Mouse (Mus musculus): ENCODE measurements around the gene Siah1b. TPM values are rescaled to one million over a fixed set of nuclear protein-coding genes. Genes with fewer than 3 reads are reported as not detected.

Siah1b gene
- total RNA-seq, 2 experiments from 2014 or later: 5.7 to 5.8 TPM

- intact Hi-C loops (cut with DNase I): no loop called here
- no peak for DNase-seq
Observed at GRCm38 (mm10) chrX:164038882-164039281, 37.4 kb downstream of the Siah1b start.

GRCm38 (mm10) chrX:164035931-164036330 is 40.4 kb downstream of the Siah1b start:
- DNase-seq: no peak
- intact Hi-C loops (cut with DNase I): no loop called here

- no peak for DNase-seq
- intact Hi-C loops (cut with DNase I): no loop called here
Observed at GRCm38 (mm10) chrX:164035401-164035800, 40.9 kb downstream of the Siah1b start.

GRCm38 (mm10) chrX:164032526-164032925 is 43.8 kb downstream of the Siah1b start:
- intact Hi-C loops (cut with DNase I): no loop called here
- DNase-seq: no peak

GRCm38 (mm10) chrX:164027607-164028289 is 48.5 kb downstream of the Siah1b start, which contains the start of gene Car5b:
TSS of gene Car5b (minus strand) at chrX:164027997.
- peak; percentile 78 to 87 for DNase-seq
- intact Hi-C loops (cut with DNase I): no loop called here

Other genes starting within 250 kb of the Siah1b start
- 10 to 100 TPM; 17.8 to 19.8 TPM for gene Ap1s2, start 167.5 kb downstream of the Siah1b start, total RNA-seq (2021)
- 10 to 100 TPM in 1 of 2 experiments, 1 to 10 TPM in 1; 9.5 to 15.4 TPM for gene Zrsr2, start 117.8 kb downstream of the Siah1b start, total RNA-seq (2021)
- 1 to 10 TPM in 1 of 2 experiments, under 1 TPM in 1; 0.93 to 1.7 TPM for gene Car5b, start 48.5 kb downstream of the Siah1b start, total RNA-seq (2021)
- not detected for gene Cltrn, start 12.3 kb upstream of the Siah1b start, total RNA-seq (2021)
- gene Ace2, start 62.8 kb upstream of the Siah1b start, total RNA-seq (2021): 1 to 10 TPM in 1 of 2 experiments, under 1 TPM in 1; 0.54 to 2.1 TPM
- gene Bmx, start 181.7 kb upstream of the Siah1b start, total RNA-seq (2021): 1 to 10 TPM; 2.3 to 2.5 TPM
- gene Pir, start 192.9 kb upstream of the Siah1b start, total RNA-seq (2021): 1 to 10 TPM; 2.6 to 5.0 TPM